ENCODE assay signal across 12 mouse cellular contexts in the genomic region with DNA sequence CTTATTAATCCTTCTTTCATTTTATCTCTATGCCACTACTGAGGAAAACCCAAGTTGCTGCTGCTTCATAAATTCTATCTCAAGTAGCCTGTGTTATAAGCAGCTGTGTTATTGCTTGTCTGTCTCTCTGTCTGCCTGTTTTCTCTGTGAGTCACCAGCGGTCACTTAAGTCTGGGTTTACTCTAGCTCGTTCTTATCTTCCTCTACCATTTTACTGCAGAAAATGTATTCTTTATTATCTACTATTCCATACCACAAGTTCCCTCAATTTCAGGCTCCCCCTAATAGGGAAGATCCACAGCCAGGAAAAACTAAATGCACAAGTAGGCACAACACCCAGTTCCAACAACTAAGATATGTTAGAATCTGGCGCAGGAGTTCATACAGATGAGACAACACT.
"Had no signal": no experiment of that assay in that cellular context is flagged by ENCODE, and none has a peak within 500 bp of the region (broad histone marks: within the 10 kb centered on the region; RNA-seq: fewer than 3 reads in every experiment).

No protein-coding gene starts in this region.

- H3K27me3 ChIP-seq: limb, embryonic 13.5 days; lung, embryonic 15.5 days; midbrain, embryonic 13.5 days had no signal

- H3K9ac ChIP-seq: limb, embryonic 13.5 days; lung, embryonic 15.5 days; midbrain, embryonic 13.5 days had no signal

- H3K4me2 ChIP-seq: limb, embryonic 13.5 days; lung, embryonic 15.5 days; midbrain, embryonic 13.5 days had no signal

- H3K4me1 ChIP-seq: limb, embryonic 13.5 days; lung, embryonic 15.5 days; midbrain, embryonic 13.5 days had no signal

- H3K27ac ChIP-seq: kidney, postnatal 0 days; limb, embryonic 13.5 days; lung, embryonic 15.5 days; midbrain, embryonic 13.5 days had no signal

- H3K9me3 ChIP-seq: limb, embryonic 13.5 days; lung, embryonic 15.5 days; midbrain, embryonic 13.5 days had no signal

- H3K4me3 ChIP-seq: limb, embryonic 13.5 days; lung, embryonic 15.5 days; midbrain, embryonic 13.5 days had no signal

- DNase-seq: kidney, adult 9 months; kidney, postnatal 36 days; layer of hippocampus, adult 9-11 months; layer of hippocampus, postnatal 36 days; right cerebral cortex, adult 18-20 months; right cerebral cortex, postnatal 25 days; thymus, adult 18-20 months; thymus, postnatal 14 days had no signal

- H3K36me3 ChIP-seq: limb, embryonic 13.5 days; lung, embryonic 15.5 days; midbrain, embryonic 13.5 days had no signal

- ATAC-seq: midbrain, embryonic 13.5 days had no signal
